Mouse (Mus musculus) bone marrow macrophage, adult 2 months (primary cell): ENCODE data around the gene Krcc1. TPM values are rescaled to one million over a fixed set of nuclear protein-coding genes. Genes with fewer than 3 reads are reported as not detected.
"Not testable (repeated sequence)": the region's sequence is repeated elsewhere in the genome, so short reads cannot be mapped to it uniquely, and the experiment has no call there.

Experiments
- H3K27ac ChIP-seq: 2 replicates; pipeline ENCODE4 v1.5.1; 2012; ENCODE audit warnings: low read depth, low read length; ENCODE audit not compliant: insufficient read depth
- H3K4me1 ChIP-seq: 2 replicates; pipeline ENCODE4 v1.6.1; 2012; ENCODE audit warnings: low read length; ENCODE audit not compliant: control insufficient read depth, insufficient read depth
- H3K4me3 ChIP-seq: 2 replicates; pipeline ENCODE4 v1.5.1; 2012; ENCODE audit warnings: mild to moderate bottlenecking, low read length, moderate library complexity; ENCODE audit not compliant: insufficient read depth
- CTCF ChIP-seq: IDR thresholded peaks from 2 replicates; pipeline ENCODE4 v1.5.1; 2012; ENCODE audit warnings: low read depth, mild to moderate bottlenecking, low read length, moderate library complexity
- POLR2A ChIP-seq: IDR thresholded peaks from 2 replicates; pipeline ENCODE4 v1.6.1; 2012; ENCODE audit warnings: mild to moderate bottlenecking, low read depth, low read length, borderline replicate concordance
- polyA plus RNA-seq: library from polyadenylated mRNA; stranded (reverse); fragments of >200 nt; gene quantifications from 2 replicates; pipeline ENCODE4 v1.2.4, GENCODE M21; 2012; ENCODE audit not compliant: missing spikeins, insufficient read depth, insufficient read length

Gene Krcc1
- polyA plus RNA-seq, 1 experiment = 112 TPM

- H3K27ac ChIP-seq = no peak overlapping the region
- H3K4me3 ChIP-seq = no peak overlapping the region
- TF ChIP-seq POLR2A = no peak
- TF ChIP-seq CTCF = no peak
- H3K4me1 ChIP-seq = no peaks in the 10 kb centered on the region
Measured at GRCm38 (mm10) chr6:71330486-71330885, 59.0 kb downstream of the Krcc1 start.

- not testable (repeated sequence) for H3K4me1 ChIP-seq, H3K4me3 ChIP-seq, H3K27ac ChIP-seq
Measured at GRCm38 (mm10) chr6:71331491-71331890, 60.0 kb downstream of the Krcc1 start.

- no peak overlapping the region for H3K4me3 ChIP-seq
- no peak overlapping the region for H3K27ac ChIP-seq
- TF ChIP-seq POLR2A (no peak), CTCF (no peak)
- no peaks in the 10 kb centered on the region for H3K4me1 ChIP-seq
Measured at GRCm38 (mm10) chr6:71332236-71332965, 60.9 kb downstream of the Krcc1 start.

GRCm38 (mm10) chr6:71333031-71333430 lies 61.6 kb downstream of the Krcc1 start:
- TF ChIP-seq CTCF = no peak
- TF ChIP-seq POLR2A = no peak
- Histone ChIP-seq H3K4me3 (no peak overlapping the region), H3K4me1 (no peaks in the 10 kb centered on the region), H3K27ac (no peak overlapping the region)

GRCm38 (mm10) chr6:71333578-71334273 lies 62.2 kb downstream of the Krcc1 start:
- H3K4me3 ChIP-seq = no peak overlapping the region
- no peak overlapping the region for H3K27ac ChIP-seq
- no peak for TF ChIP-seq POLR2A
- no peak for TF ChIP-seq CTCF
- H3K4me1 ChIP-seq = no peaks in the 10 kb centered on the region

Other genes with a start within 250 kb of the Krcc1 start
- not detected in 2 replicates for gene Thnsl2, start 127.2 kb upstream of the Krcc1 start, polyA plus RNA-seq
- not detected in 2 replicates for gene Fabp1, start 71.8 kb upstream of the Krcc1 start, polyA plus RNA-seq
- not detected in 2 replicates for gene Smyd1, start 50.6 kb downstream of the Krcc1 start, polyA plus RNA-seq
- not detected in 2 replicates for gene Cd8b1, start 51.1 kb downstream of the Krcc1 start, polyA plus RNA-seq
- 0.25 TPM in 1 of 2 replicates, not detected in the other for gene Cd8a, start 101.8 kb downstream of the Krcc1 start, polyA plus RNA-seq
- gene Rmnd5a, start 169.0 kb downstream of the Krcc1 start, polyA plus RNA-seq = 52.9 and 59.1 TPM in 2 replicates
- gene Rnf103, start 222.2 kb downstream of the Krcc1 start, polyA plus RNA-seq = 27.2 and 29.2 TPM in 2 replicates